Mouse (Mus musculus) fat pad, adult 2 months (tissue): ENCODE data around the gene Rbms3.

ENCODE experiments used
- DNase-seq: peaks from one replicate; pipeline ENCODE4 v3.0.0-alpha.2; 2011; ENCODE audit warnings: low read depth, low spot score; ENCODE audit errors: extremely low read depth

Rbms3 gene

DNA sequence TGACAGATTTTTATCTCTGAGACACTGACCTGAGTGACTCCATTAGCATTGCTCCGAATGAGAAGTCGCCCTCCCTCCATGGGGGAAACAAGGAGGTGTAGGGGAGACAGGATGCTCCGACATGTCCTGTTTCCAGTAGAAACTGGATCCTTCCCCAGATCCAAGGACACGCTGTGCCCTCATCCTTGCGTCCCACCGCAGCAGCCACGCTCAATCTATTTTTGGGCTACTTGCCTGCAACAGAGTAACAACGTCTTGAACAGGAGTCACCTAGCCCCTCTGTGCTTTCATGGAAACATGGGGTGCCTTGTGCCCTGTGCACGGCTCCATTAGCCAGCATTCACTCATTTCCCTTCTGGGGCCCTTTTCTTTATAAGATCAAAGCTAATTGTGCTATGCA is at the start of gene Rbms3:
Gene Rbms3, minus strand, starts transcription at position 143 of the 400 bp plus-strand sequence.
- DNase-seq = no peak

DNA sequence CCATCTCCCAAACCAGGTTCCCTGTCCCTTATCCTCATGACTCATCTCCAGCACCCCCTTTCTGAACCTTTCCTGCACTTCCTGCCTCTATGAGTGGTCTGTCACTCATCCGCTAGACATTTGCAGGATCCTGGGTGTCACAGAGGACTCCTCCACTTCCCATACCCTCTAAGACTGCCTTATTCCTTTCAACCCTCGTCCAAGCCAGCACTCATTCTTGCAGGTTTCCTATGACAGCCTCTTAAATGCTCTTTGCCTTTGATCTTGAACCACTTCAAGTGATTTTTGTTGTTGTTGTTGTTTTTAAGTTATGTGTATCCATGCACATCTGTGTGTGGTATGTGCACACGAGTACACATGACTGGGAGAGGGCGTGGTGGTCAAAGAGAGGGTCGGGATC is 43.6 kb upstream of the Rbms3 start:
- no peak for DNase-seq

DNA sequence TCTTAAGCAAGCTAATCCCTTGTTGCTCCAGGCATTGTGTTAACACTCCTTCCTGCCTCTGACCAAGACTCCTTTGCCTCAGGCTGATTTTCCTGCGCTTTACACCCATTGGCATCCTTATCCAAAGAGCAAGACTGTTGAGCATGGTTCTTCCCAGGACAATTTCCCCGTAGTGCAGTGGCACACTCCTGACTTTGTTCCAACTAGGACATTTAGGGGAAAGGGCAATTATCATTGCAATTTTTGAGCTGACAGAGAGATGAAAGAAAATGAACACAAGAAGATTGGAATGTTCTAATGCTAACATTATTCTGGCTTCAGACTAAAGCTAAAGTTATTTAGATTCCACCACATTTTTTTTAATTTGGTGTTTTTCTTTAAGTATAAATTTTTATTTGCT is 24.9 kb upstream of the Rbms3 start:
- no peak for DNase-seq

DNA sequence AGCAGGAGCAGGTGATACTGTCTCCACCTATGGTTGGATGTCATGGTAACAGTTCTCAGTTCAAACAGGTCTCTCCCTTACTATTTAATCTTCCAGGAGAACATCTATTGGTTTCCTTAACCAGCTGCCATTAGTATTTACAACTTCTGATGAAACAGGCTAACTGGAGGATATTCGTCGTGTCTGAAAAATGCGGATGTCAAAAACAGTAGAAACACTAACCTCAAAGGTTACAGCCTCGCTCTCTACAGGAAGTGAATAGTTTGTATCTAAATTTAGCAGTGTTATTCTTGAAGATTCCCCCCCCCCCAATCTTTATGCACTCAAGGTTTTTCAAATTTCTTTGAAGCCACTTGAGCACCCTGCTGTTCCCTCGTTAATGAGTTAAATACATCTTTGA is 23.9 kb upstream of the Rbms3 start:
- no peak for DNase-seq

DNA sequence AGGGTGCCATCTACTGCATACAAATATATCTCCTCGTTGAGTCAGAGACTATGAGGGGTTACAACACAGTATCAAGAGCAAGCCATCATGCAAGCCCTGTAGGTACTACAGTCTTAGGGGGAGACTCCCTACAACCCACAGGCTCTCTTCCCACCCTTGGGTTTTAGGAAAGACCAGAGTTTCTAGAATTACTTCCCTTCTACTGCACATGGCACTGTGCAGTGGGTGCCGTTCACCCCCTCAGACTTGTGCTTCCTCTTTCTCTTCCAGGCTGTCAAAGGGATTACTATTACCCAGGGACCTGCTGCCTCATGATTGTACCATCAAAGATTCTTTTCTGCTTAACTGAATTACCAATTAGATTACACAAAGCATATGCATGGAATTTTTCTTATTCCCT is 16.4 kb upstream of the Rbms3 start:
- DNase-seq = no peak

DNA sequence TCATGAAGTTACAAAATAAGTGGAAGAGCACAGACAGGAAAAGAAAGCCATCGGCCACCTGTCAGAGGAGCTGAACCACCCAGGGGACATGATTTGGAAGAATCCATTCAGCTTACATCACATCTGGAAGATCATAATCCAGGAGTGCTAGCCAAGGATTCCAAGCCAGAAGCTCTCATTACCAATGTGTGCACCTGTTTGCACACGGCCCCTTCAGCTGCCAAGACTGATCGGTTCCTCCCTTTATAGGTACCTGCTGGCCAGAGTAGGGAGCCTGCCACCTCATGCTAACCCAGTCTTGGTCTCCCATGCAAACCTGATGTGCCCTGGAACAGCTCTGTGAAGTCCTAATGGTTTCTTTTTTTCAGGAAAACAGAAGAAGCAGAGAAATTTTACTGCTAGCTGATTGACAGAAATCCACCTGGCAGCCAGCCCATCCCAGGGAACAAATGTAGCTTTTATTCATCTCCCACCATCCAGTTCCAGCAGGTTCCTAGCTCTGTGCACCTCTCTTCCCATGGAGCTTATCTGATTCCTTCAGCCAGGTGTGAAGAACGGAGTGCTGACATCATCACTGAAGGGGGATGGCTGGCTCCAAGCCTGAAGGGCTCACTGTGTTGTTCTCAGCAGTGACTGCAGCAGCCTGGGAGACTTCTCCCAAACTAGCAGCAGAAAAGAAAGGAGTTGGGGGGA is 11.5 kb upstream of the Rbms3 start:
- DNase-seq = no peak

DNA sequence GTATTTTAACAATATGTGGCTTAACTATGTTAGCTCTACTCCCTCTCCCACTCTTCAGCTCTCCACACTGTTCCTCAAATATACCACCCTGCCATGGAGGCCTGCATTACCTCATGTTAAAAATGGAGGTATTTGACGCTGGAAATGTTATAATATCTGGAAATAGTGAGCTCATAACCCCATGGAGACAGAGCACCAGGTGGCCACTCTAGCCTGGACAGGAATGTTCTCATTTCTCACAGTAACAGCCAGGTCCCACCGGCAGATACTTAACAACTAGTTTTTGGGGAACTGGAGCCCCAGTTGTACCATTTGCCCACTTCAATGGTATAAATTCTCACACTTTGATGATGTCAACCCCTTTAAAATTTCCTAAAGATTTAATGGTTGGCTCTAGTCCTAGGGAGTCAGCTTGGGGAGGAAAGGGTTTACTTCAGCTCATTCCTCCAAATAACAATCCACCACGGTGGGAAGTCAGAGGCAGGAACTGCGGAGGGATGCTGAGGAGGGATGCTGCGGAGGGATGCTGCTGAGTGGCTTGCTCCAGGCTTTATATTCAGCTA is 9.0 kb upstream of the Rbms3 start:
- no peak for DNase-seq

DNA sequence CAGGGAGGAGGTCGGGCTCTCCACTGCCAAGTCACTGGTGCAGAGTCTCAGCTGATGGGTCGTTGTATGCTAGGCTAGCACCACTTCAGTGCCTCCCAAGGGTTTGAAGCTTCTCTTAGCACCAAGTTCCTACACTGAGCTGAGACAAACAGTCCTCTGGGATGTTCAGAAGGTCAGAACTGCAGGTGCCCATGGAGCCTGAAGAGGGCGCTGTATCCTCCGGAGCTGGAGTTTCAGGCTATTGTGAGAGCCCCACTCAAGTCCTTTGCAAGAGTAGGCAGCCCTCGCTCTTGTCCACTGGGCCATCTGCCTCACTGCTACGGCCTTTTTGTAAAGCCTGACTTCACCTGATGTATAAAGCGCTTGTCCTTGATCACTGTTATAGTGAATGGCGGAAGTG is 6.8 kb upstream of the Rbms3 start:
- DNase-seq = no peak

DNA sequence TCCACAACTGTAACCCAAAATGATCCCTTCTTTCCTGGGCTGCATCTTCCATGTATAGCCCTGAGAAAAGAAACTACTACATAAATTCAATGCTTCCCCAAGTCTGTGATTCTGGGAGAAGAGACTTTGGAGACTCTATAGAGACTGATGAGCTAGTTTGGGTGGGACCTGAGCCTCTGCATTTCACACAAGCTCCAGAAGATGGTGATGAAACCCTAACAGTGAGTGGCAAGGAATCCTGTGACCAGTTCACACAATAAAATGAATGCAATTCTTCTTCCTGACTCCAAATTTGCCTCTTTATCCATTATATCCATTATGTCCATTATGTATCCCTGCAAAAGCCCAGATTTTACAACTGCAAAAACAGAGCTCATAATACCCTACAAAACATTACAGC is 2.5 kb downstream of the Rbms3 start:
- DNase-seq = no peak

DNA sequence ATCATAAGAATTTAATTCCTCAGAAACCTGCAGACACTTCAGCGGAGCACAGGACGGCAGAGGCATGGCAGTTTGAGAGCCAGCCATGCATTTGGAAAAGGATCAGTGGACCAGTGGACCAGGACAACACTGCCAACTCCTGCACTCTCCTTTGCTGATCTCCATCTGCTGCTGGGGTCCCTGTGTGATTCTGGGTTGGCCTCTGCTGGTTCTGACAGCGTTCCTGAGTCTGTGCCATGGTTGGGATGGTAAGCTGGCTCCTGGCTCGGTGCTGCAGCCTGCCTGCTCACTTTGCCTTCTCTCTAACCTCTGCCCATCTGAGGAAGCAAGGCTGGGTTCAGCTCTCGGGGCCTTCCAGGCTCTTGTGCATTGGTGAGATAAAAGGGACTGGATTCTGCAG is 28.9 kb downstream of the Rbms3 start:
- no peak for DNase-seq

DNA sequence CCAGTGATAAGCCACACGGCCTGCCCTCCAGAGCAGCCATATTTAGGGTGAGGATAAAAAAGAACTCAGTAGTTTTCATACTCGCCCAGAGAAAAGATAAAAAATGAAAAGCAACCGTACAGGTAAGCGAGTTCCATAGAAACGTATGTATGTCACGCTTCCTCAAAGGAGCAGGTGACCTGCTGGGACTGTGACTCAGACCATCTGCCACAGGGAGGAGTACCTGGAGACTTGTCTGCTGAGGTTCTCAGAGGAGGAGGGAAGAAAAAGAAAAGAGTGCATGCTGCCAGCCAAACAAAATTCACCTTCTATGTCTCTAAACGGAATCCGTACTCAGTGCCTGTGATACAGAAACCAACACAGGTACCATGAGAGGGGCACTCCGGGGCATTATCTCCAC is 30.4 kb downstream of the Rbms3 start:
- DNase-seq = no peak

DNA sequence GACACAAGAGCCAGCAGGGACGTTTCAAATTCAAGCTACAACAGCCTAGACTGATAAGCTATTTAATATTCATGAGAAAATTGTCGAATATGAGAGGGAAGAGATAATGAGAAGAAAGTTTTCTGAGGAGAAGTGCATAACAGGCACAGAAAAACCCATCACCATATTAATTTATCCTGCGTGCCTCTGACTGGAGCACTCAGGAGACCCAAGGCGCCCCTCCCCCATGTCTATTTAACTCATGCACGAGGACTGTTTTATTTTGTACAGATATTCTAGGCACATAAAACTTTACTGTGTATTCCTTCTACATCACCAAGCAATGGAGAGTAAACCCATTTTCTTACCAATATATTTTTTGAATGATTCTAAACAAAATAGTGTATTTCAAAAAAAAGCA is 33.6 kb downstream of the Rbms3 start:
- no peak for DNase-seq

DNA sequence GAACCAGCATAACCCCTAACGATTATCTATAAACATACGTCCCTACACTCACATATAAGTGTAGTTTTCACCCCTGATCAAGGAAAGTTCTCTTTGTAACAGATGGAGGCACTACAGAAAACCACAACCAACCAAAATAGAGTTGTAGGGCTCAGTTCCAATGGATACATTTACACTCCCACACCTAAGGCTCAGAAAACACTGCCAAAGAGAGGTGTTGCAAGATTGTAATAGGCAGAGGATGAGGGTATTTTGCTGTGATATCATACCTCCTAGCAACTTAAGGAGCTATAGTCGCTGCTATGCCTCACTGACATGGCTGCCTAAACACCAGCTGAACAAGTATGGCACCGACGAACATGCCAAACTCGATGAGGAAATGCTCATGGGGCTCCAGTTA is 44.4 kb downstream of the Rbms3 start:
- DNase-seq = no peak

DNA sequence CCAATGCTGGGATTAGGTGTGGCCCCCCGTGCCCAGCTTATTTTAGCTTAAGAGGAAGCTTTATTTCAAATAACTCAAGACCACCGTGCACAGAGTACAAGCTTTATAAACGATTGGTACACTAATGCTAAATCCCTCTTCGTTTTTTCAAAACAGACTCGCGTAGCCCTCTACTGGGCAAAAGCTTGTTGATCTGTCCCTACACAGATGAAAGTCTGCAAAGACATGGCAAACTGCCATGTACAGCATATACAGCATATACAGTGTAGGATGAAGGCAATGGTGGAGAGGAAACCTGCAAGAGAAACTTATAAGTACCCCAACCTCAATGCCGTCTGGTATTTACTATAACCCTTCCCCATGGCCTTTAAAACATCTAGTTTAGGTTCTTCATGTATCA is 46.1 kb downstream of the Rbms3 start:
- no peak for DNase-seq

DNA sequence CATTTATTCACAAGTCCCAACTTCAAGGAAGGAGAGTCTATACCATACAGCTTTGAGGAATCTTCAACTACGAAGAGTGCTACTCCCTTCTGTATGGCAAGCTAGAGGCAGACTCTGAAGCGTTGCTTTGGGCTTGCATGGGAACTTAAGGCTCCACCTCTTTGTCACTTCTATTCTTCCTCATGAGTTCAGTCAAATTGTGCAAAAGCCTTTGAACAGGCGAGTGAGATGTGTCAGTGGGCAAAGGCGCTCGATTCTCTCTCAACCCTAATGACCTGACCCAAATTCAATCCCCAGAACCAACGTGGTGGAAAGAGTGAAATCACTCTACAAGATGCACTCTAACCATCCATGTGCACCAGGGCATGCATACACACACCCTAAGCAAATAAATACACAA is 47.1 kb downstream of the Rbms3 start:
- DNase-seq = no peak

DNA sequence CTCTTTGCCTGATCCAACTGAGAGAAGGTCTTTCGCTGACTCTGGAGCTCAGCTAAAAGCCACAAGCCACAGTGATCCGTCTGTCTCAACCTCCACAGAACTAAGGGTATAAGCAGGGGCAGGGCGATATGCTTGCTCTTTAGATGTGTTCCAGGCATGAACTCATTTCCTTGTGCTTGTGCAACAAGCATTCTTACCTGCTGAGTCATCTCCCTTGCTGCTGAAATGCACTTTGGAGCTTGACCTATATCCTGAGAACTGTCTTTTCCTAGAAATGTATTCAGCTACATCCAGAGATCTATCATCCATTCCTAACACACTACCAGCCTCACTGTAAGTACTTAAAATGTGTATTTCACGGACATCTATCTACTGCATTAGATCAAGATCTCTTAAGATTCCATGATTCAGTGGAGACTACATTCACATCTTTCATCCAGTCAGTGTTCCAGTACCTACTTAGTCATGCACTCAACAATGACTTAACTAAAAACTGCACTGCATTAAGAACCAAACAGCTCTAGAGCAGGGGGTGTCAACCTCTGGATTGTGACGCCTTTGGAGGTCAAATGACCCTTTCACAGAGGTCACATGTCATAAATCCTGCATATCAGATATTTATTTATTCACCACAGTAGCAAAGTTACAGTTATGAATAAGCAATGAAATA is 58.4 kb downstream of the Rbms3 start:
- no peak for DNase-seq

DNA sequence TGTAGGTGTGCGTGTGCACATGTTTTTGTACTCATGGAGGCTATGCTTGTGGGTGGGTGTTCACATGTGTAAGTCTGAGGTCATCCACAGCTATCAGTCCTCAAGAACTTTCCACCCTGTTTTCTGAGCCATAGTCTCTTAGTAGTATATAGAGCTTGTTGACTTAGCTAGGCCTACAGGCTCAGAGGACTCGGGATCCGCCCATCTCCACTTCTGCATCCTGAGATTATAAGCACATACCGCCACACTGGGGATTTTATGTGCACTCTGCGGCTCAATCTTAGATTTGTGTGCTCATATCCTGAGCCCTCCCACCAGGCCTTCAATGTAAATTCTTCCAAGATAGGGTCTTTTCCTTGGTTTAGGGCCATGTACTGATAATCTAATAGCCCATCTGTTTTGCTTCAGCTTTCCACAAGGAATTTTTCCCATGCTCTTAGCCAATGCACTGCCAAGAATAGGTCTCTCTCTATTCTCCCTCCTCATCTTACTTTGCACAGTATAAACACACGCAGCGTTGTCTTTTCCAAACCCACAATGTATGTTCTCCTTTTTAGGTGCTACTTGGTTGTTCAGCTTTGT is 59.4 kb downstream of the Rbms3 start:
- DNase-seq = no peak

DNA sequence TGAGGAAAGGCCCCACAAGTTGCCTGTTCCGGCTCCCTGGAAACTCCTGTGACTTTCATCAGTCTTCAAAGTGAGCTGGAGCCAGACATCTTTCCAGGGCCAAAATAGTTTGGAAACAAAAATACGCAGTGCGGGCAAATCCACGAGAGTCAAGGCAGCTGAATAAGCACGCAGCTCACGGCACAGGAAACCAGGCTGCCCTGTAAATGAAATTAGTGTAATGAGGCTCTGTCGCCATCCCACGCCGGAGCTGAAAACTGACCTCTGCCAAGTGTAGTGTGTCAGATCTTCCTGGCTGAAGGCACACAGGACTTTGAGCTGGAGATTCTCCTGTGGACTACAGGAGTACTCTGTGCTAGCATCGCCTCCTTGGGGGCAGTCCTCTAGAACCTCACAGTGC is 63.4 kb downstream of the Rbms3 start:
- DNase-seq = no peak

DNA sequence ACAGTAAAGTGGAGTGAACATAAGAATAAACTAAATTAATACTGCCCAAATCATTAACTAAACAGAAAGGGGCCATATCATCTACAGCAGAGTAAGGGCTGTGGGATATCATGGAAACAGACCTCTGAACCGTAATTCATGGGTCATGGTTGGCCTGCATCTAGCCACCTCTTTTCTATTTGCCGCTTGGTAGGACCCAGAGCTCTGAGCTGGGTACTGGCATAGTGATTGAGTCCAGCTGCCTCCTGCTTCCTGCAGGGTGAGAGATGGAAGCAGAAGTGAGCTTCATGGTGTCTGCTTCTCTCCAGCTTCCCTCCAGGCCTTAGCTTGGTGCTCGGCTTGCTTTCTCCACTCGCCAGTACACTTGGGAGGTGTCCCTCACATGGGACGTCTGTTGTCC is 71.2 kb downstream of the Rbms3 start:
- no peak for DNase-seq

DNA sequence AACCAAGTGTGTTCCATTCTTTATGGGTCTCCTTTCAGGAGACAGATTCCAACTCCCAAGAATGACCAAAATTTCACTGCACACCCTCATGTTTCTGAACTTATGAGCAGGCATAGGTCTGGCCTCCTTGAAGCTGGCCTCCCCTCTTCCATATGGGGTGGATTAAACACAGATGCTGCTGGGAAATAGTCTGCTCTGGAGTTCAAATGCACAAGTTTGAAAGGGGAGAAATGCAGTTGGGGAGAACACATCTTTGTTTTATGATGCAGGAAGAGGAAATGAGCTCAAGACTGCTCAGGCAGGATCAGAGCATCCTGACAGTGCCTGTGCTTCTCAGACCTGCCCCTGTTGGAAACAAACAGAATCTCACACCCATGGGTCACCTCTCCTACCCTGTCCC is 75.4 kb downstream of the Rbms3 start:
- no peak for DNase-seq

DNA sequence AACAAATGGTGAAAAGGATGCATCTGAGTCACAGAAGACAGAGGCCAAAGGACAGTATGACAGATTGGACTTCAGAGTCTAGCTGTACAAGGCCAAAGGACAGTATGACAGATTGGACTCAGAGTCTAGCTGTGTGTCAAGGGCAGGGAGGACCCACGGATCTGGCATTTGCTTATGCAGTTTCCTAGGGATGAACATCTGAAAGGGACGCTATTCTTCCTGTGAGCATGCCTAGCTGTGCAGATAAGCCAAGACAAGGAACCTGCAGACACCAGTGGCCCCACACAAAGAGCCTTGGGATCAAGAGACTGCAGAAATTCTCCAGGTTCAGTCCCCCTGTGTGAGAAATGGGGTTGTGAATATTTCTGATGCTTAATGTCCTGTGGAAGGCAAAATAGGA is 100.4 kb downstream of the Rbms3 start:
- DNase-seq = no peak

DNA sequence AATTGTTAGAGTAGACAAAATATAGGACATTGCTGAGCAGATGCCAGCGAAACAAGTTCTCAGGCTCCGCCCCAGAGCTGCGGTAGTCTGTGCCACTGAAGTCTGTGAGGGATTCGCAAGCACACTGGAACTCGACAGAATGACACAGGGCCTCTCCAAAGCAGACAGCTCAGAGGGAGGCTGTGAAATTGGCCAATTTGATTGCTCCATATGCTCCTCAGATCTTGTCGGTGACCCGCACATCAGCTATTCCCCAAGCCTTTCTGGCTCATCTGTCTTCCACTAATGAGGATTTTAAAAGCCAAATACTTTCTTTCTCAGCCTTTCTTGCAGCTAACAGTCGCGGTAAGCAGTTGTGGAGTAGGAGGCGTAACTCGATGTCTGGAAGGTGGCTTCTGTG is 120.8 kb downstream of the Rbms3 start:
- DNase-seq = no peak
